Mouse (Mus musculus) limb, embryonic 15.5 days (tissue): Measurements from ENCODE around the gene C1ql4. TPM values are rescaled to one million over a fixed set of nuclear protein-coding genes. Genes with fewer than 3 reads are reported as not detected.

Experiments
- ATAC-seq: fragments of 200-750 bp; cut with Nextera tagmentation; 2 replicates; pipeline ENCODE4 v1.8.0; 2017; ENCODE audit warnings: low read depth, moderate TSS enrichment; ENCODE audit not compliant: insufficient number of reproducible peaks, low FRiP score, low TSS enrichment
- H3K27ac ChIP-seq: fragments of 300-500 bp; sonication (generic); 2 replicates; pipeline ENCODE4 v1.5.1; 2015; ENCODE audit warnings: moderate library complexity, mild to moderate bottlenecking, inconsistent platforms
- H3K27me3 ChIP-seq: fragments of 300-500 bp; sonication (generic); 2 replicates; pipeline ENCODE4 v1.6.1; 2015; ENCODE audit warnings: inconsistent platforms
- H3K36me3 ChIP-seq: fragments of 300-500 bp; sonication (generic); 2 replicates; pipeline ENCODE4 v1.6.1; 2015; ENCODE audit warnings: inconsistent platforms
- H3K4me1 ChIP-seq: fragments of 300-500 bp; sonication (generic); 2 replicates; pipeline ENCODE4 v1.6.1; 2015; ENCODE audit warnings: inconsistent platforms
- H3K4me2 ChIP-seq: fragments of 300-500 bp; sonication (generic); 2 replicates; pipeline ENCODE4 v1.6.1; 2015; ENCODE audit warnings: mild to moderate bottlenecking, inconsistent platforms
- H3K4me3 ChIP-seq: fragments of 300-500 bp; sonication (generic); 2 replicates; pipeline ENCODE4 v1.5.1; 2015; ENCODE audit warnings: mild to moderate bottlenecking, inconsistent platforms
- H3K9ac ChIP-seq: fragments of 300-500 bp; sonication (generic); 2 replicates; pipeline ENCODE4 v1.6.1; 2015; ENCODE audit warnings: inconsistent platforms
- H3K9me3 ChIP-seq: fragments of 300-500 bp; sonication (generic); 2 replicates; pipeline ENCODE4 v1.6.1; 2016; ENCODE audit warnings: inconsistent platforms
- WGBS: fragments of 180-500 bp; shearing (Covaris S2); methylation state at CpG from one replicate; pipeline ENCODE4 v1.1.7; 2015; 5-methylcytosine and 5-hydroxymethylcytosine counted together
- polyA plus RNA-seq: library from polyadenylated mRNA; unstranded; fragments of >200 nt; fragmentation: Nextera tagmentation; extraction: Ambion mirVana; gene quantifications from 2 replicates; pipeline ENCODE4 v1.2.1, GENCODE M21; 2015

C1ql4 gene
- polyA plus RNA-seq, 1 experiment from 2014 or later: not detected

- H3K9ac ChIP-seq: no peak overlapping the region
- peak overlapping the region; percentile 42 for H3K4me3 ChIP-seq
- WGBS: under 1% methylated on average over 39 of the region's 39 CpGs
- H3K9me3 ChIP-seq: no peaks in the 10 kb centered on the region
- H3K4me1 ChIP-seq: peaks cover 52% of the 10 kb centered on the region
- ATAC-seq: no peak
- no peak overlapping the region for H3K27ac ChIP-seq
- peaks cover 67% of the 10 kb centered on the region for H3K27me3 ChIP-seq
- H3K36me3 ChIP-seq: no peaks in the 10 kb centered on the region
- H3K4me2 ChIP-seq: peak overlapping the region; percentile 80
Measured at GRCm38 (mm10) chr15:99097840-99098492, 10.3 kb upstream of the C1ql4 start.

GRCm38 (mm10) chr15:99096831-99097500 lies 9.3 kb upstream of the C1ql4 start:
- Histone ChIP-seq H3K9ac (peak overlapping the region; percentile 29), H3K9me3 (no peaks in the 10 kb centered on the region), H3K4me2 (peak overlapping the region; percentile 80), H3K27ac (no peak overlapping the region), H3K4me3 (peak overlapping the region; percentile 42), H3K36me3 (no peaks in the 10 kb centered on the region), H3K27me3 (peaks cover 77% of the 10 kb centered on the region), H3K4me1 (peaks cover 52% of the 10 kb centered on the region)
- WGBS: under 1% methylated on average over 46 of the region's 58 CpGs
- no peak for ATAC-seq

GRCm38 (mm10) chr15:99096061-99096793 lies 8.6 kb upstream of the C1ql4 start:
- 6% methylated on average over 24 of the region's 24 CpGs for WGBS
- Histone ChIP-seq H3K27me3 (peaks cover 85% of the 10 kb centered on the region), H3K36me3 (no peaks in the 10 kb centered on the region), H3K4me3 (peak overlapping the region; percentile 42), H3K4me2 (peak overlapping the region; percentile 80), H3K4me1 (peaks cover 52% of the 10 kb centered on the region), H3K9me3 (no peaks in the 10 kb centered on the region), H3K9ac (peak overlapping the region; percentile 29; the same call in 1 of the 2 replicates), H3K27ac (no peak overlapping the region)
- ATAC-seq: no peak

- no peak overlapping the region for H3K4me3 ChIP-seq
- H3K9ac ChIP-seq: no peak overlapping the region
- H3K27ac ChIP-seq: no peak overlapping the region
- peaks cover 52% of the 10 kb centered on the region for H3K4me1 ChIP-seq
- H3K9me3 ChIP-seq: no peaks in the 10 kb centered on the region
- H3K36me3 ChIP-seq: no peaks in the 10 kb centered on the region
- peaks cover 93% of the 10 kb centered on the region for H3K27me3 ChIP-seq
- no peak for ATAC-seq
- 9% methylated on average over 6 of the region's 6 CpGs for WGBS
- no peak overlapping the region for H3K4me2 ChIP-seq
Measured at GRCm38 (mm10) chr15:99095356-99095755, 7.7 kb upstream of the C1ql4 start.

- no peak overlapping the region for H3K4me3 ChIP-seq
- H3K27me3 ChIP-seq: peaks cover 96% of the 10 kb centered on the region
- no peak overlapping the region for H3K27ac ChIP-seq
- 1% methylated on average over 27 of the region's 27 CpGs for WGBS
- no peaks in the 10 kb centered on the region for H3K36me3 ChIP-seq
- no peaks in the 10 kb centered on the region for H3K9me3 ChIP-seq
- no peak for ATAC-seq
- peak overlapping the region; percentile 29; the same call in 1 of the 2 replicates for H3K4me2 ChIP-seq
- H3K4me1 ChIP-seq: peaks cover 52% of the 10 kb centered on the region
- H3K9ac ChIP-seq: no peak overlapping the region
Measured at GRCm38 (mm10) chr15:99094631-99095270, 7.1 kb upstream of the C1ql4 start.

- 0 out of 2 replicates have a peak, but pooled peaks have one; percentile 12 for ATAC-seq
- Histone ChIP-seq H3K4me2 (peak overlapping the region; percentile 65), H3K9me3 (no peaks in the 10 kb centered on the region), H3K27ac (no peak overlapping the region), H3K27me3 (peaks cover 96% of the 10 kb centered on the region), H3K4me1 (peaks cover 50% of the 10 kb centered on the region), H3K36me3 (no peaks in the 10 kb centered on the region), H3K9ac (peak overlapping the region; percentile 14; the same call in 1 of the 2 replicates), H3K4me3 (peak overlapping the region; percentile 41)
- WGBS: 2% methylated on average over 55 of the region's 56 CpGs
Measured at GRCm38 (mm10) chr15:99093291-99094258, 6.0 kb upstream of the C1ql4 start.

- 37% methylated on average over 8 of the region's 8 CpGs for WGBS
- H3K27ac ChIP-seq: no peak within 1 kb of the TSS
- no peak for ATAC-seq
Measured at GRCm38 (mm10) chr15:99092870-99093269, 5.3 kb upstream of the C1ql4 start, which contains the start of gene Dnajc22. Gene Dnajc22 (plus strand): TSS chr15:99093170.

GRCm38 (mm10) chr15:99089069-99089468 lies 1.5 kb upstream of the C1ql4 start:
- no peak overlapping the region for H3K27ac ChIP-seq
- H3K9me3 ChIP-seq: no peaks in the 10 kb centered on the region
- no peak overlapping the region for H3K9ac ChIP-seq
- WGBS: 18% methylated on average over 14 of the region's 14 CpGs
- ATAC-seq: no peak
- no peaks in the 10 kb centered on the region for H3K36me3 ChIP-seq
- peaks cover 27% of the 10 kb centered on the region for H3K4me1 ChIP-seq
- no peak overlapping the region for H3K4me3 ChIP-seq
- peaks cover 100% of the 10 kb centered on the region for H3K27me3 ChIP-seq
- no peak overlapping the region for H3K4me2 ChIP-seq

More at GRCm38 (mm10) chr15:99092870-99093269, 5.3 kb upstream of the C1ql4 start, which contains the start of gene Dnajc22:
- peaks cover 50% of the 10 kb centered on the region for H3K4me1 ChIP-seq
- peak within 1 kb of the TSS; percentile 14; the same call in 1 of the 2 replicates for H3K9ac ChIP-seq
- no peaks in the 10 kb centered on the region for H3K9me3 ChIP-seq
- peak within 1 kb of the TSS; percentile 41 for H3K4me3 ChIP-seq
- H3K4me2 ChIP-seq: peak within 1 kb of the TSS; percentile 65
- peaks cover 96% of the 10 kb centered on the region for H3K27me3 ChIP-seq
- no peaks in the 10 kb centered on the region for H3K36me3 ChIP-seq

GRCm38 (mm10) chr15:99088292-99088691 lies 675 bp upstream of the C1ql4 start:
- WGBS: under 1% methylated on average over 27 of the region's 27 CpGs
- Histone ChIP-seq H3K4me1 (peaks cover 19% of the 10 kb centered on the region), H3K9me3 (no peaks in the 10 kb centered on the region), H3K27me3 (peaks cover 100% of the 10 kb centered on the region), H3K27ac (no peak overlapping the region), H3K9ac (no peak overlapping the region), H3K4me3 (peak overlapping the region; percentile 32), H3K36me3 (no peaks in the 10 kb centered on the region), H3K4me2 (peak overlapping the region; percentile 49)
- no peak for ATAC-seq

GRCm38 (mm10) chr15:99085997-99086396 lies 1.6 kb downstream of the C1ql4 start:
- 62% methylated on average over 4 of the region's 4 CpGs for WGBS
- Histone ChIP-seq H3K4me2 (no peak overlapping the region), H3K9ac (no peak overlapping the region)

More at GRCm38 (mm10) chr15:99085997-99086396, 1.6 kb downstream of the C1ql4 start:
- peaks cover 83% of the 10 kb centered on the region for H3K27me3 ChIP-seq
- H3K9me3 ChIP-seq: no peaks in the 10 kb centered on the region
- peaks cover 21% of the 10 kb centered on the region for H3K36me3 ChIP-seq
- no peak overlapping the region for H3K4me3 ChIP-seq
- no peak for ATAC-seq
- H3K27ac ChIP-seq: no peak overlapping the region
- peaks cover 16% of the 10 kb centered on the region for H3K4me1 ChIP-seq
